Mouse (Mus musculus) heart, embryonic 14.5 days (tissue): Measurements from ENCODE around the gene Vwa8. TPM values are rescaled to one million over a fixed set of nuclear protein-coding genes. Genes with fewer than 3 reads are reported as not detected.

ENCODE experiments used
- ATAC-seq: fragments of 200-750 bp; cut with Nextera tagmentation; 2 replicates; pipeline ENCODE4 v1.8.0; 2017; ENCODE audit warnings: low read depth, moderate TSS enrichment; ENCODE audit not compliant: insufficient number of reproducible peaks, insufficient read depth, low FRiP score
- H3K27ac ChIP-seq, 2 experiments: fragments of 200-500 bp in 1 of 2; fragments of 300-500 bp in 1 of 2; sonication (generic) in 1 of 2; replicated peaks in 1 of 2; 2 replicates each; pipeline ENCODE4 v1.5.1; 2012 to 2014; ENCODE audit warnings: low read depth in 2 of 2, low read length in 2 of 2, control low read depth in 1 of 2, mild to moderate bottlenecking in 1 of 2, mixed read lengths in 1 of 2; ENCODE audit not compliant: control insufficient read depth in 1 of 2, insufficient read depth in 1 of 2
- H3K27me3 ChIP-seq: fragments of 300-500 bp; sonication (generic); 2 replicates; pipeline ENCODE4 v1.6.1; 2014; ENCODE audit warnings: mild to moderate bottlenecking, low read length, control low read depth; ENCODE audit not compliant: control insufficient read depth, insufficient read depth
- H3K36me3 ChIP-seq: fragments of 300-500 bp; sonication (generic); 2 replicates; pipeline ENCODE4 v1.6.1; 2014; ENCODE audit warnings: mild to moderate bottlenecking, control low read depth, low read length, mixed read lengths; ENCODE audit not compliant: control insufficient read depth, insufficient read depth
- H3K4me1 ChIP-seq, 2 experiments: fragments of 200-500 bp in 1 of 2; fragments of 300-500 bp in 1 of 2; sonication (generic) in 1 of 2; 2 replicates each; pipeline ENCODE4 v1.6.1; 2012 to 2014; ENCODE audit warnings: low read length in 2 of 2, control low read depth in 1 of 2, mixed read lengths in 1 of 2; ENCODE audit not compliant: control insufficient read depth in 2 of 2, insufficient read depth in 2 of 2
- H3K4me2 ChIP-seq: fragments of 300-500 bp; sonication (generic); 2 replicates; pipeline ENCODE4 v1.6.1; 2014; ENCODE audit warnings: mild to moderate bottlenecking, low read length
- H3K4me3 ChIP-seq, 2 experiments: fragments of 200-500 bp in 1 of 2; fragments of 300-500 bp in 1 of 2; sonication (generic) in 1 of 2; 2 replicates each; pipeline ENCODE4 v1.5.1; 2012 to 2014; ENCODE audit warnings: low read length in 2 of 2, mild to moderate bottlenecking in 2 of 2, control low read depth in 1 of 2, low read depth in 1 of 2, moderate library complexity in 1 of 2; ENCODE audit not compliant: control insufficient read depth in 1 of 2, insufficient read depth in 1 of 2
- H3K9ac ChIP-seq: fragments of 300-500 bp; sonication (generic); 2 replicates; pipeline ENCODE4 v1.6.1; 2014; ENCODE audit warnings: mild to moderate bottlenecking, low read length
- H3K9me3 ChIP-seq: fragments of 300-500 bp; sonication (generic); 2 replicates; pipeline ENCODE4 v1.6.1; 2016; ENCODE audit warnings: low read length, control low read depth; ENCODE audit not compliant: control insufficient read depth
- WGBS: fragments of 180-500 bp; shearing (Covaris S2); extraction: QIAGEN DNeasy Blood & Tissue Kit; methylation state at CpG from one replicate; pipeline ENCODE4 v1.1.7; 2014; 5-methylcytosine and 5-hydroxymethylcytosine counted together
- polyA plus RNA-seq: library from polyadenylated mRNA; unstranded; fragments of >200 nt; fragmentation: Nextera tagmentation; extraction: Ambion mirVana; gene quantifications from 2 replicates; pipeline ENCODE4 v1.2.1, GENCODE M21; 2014

Gene Vwa8
- polyA plus RNA-seq, 1 experiment from 2014 or later = 23.1 TPM

- Histone ChIP-seq H3K4me3 (no peak overlapping the region), H3K27ac (no peak overlapping the region), H3K4me1 (peaks cover 14 to 16% of the 10 kb centered on the region in 2 experiments), H3K36me3 (peaks cover 16% of the 10 kb centered on the region), H3K27me3 (no peaks in the 10 kb centered on the region), H3K9me3 (no peaks in the 10 kb centered on the region), H3K9ac (no peak overlapping the region), H3K4me2 (no peak overlapping the region)
- 67% methylated on average over 9 of the region's 9 CpGs for WGBS
- ATAC-seq = no peak
These were observed 312.9 kb downstream of the Vwa8 start for GRCm38 (mm10) chr14:79161741-79162140.

GRCm38 (mm10) chr14:79162678-79163077 lies 313.8 kb downstream of the Vwa8 start:
- 62% methylated on average over 9 of the region's 9 CpGs for WGBS
- H3K4me1 ChIP-seq = peaks cover 4 to 7% of the 10 kb centered on the region in 2 experiments

GRCm38 (mm10) chr14:79164334-79164733 lies 315.5 kb downstream of the Vwa8 start:
- ATAC-seq = no peak
- H3K27ac ChIP-seq = no peak overlapping the region
- 80% methylated on average over 4 of the region's 4 CpGs for WGBS

More at GRCm38 (mm10) chr14:79162678-79163077, 313.8 kb downstream of the Vwa8 start:
- no peaks in the 10 kb centered on the region for H3K9me3 ChIP-seq
- no peak for ATAC-seq
- peaks cover 16% of the 10 kb centered on the region for H3K36me3 ChIP-seq
- H3K27me3 ChIP-seq = no peaks in the 10 kb centered on the region
- no peak overlapping the region for H3K27ac ChIP-seq
- H3K9ac ChIP-seq = no peak overlapping the region
- H3K4me3 ChIP-seq = no peak overlapping the region
- H3K4me2 ChIP-seq = no peak overlapping the region

GRCm38 (mm10) chr14:79164925-79165324 lies 316.1 kb downstream of the Vwa8 start:
- Histone ChIP-seq H3K27ac (no peak overlapping the region), H3K4me2 (no peak overlapping the region), H3K9ac (no peak overlapping the region), H3K27me3 (no peaks in the 10 kb centered on the region), H3K36me3 (peaks cover 15% of the 10 kb centered on the region), H3K9me3 (no peaks in the 10 kb centered on the region), H3K4me3 (no peak overlapping the region), H3K4me1 (no peaks in the 10 kb centered on the region; a peak in 1 of 4 replicates)
- ATAC-seq = no peak
- 88% methylated on average over 2 of the region's 2 CpGs for WGBS

More at GRCm38 (mm10) chr14:79164334-79164733, 315.5 kb downstream of the Vwa8 start:
- no peaks in the 10 kb centered on the region; a peak in 1 of 4 replicates for H3K4me1 ChIP-seq
- H3K9ac ChIP-seq = no peak overlapping the region
- H3K4me2 ChIP-seq = no peak overlapping the region
- peaks cover 16% of the 10 kb centered on the region for H3K36me3 ChIP-seq
- no peaks in the 10 kb centered on the region for H3K9me3 ChIP-seq
- no peaks in the 10 kb centered on the region for H3K27me3 ChIP-seq
- no peak overlapping the region for H3K4me3 ChIP-seq

- Histone ChIP-seq H3K9ac (no peak overlapping the region), H3K36me3 (peaks cover 4% of the 10 kb centered on the region; the same call in 1 of the 2 replicates), H3K27ac (no peak overlapping the region), H3K4me2 (no peak overlapping the region), H3K4me3 (no peak overlapping the region), H3K9me3 (no peaks in the 10 kb centered on the region), H3K4me1 (peaks cover 6 to 7% of the 10 kb centered on the region in 2 experiments), H3K27me3 (no peaks in the 10 kb centered on the region)
- ATAC-seq = no peak
- WGBS = 83% methylated on average over 4 of the region's 4 CpGs
These were observed 325.7 kb downstream of the Vwa8 start for GRCm38 (mm10) chr14:79174526-79174925.

GRCm38 (mm10) chr14:79177754-79178153 lies 328.9 kb downstream of the Vwa8 start:
- Histone ChIP-seq H3K36me3 (peaks cover 14% of the 10 kb centered on the region), H3K4me1 (peaks cover 11% of the 10 kb centered on the region in 2 experiments), H3K9me3 (no peaks in the 10 kb centered on the region), H3K9ac (no peak overlapping the region), H3K27ac (no peak overlapping the region), H3K4me3 (no peak overlapping the region), H3K4me2 (no peak overlapping the region), H3K27me3 (no peaks in the 10 kb centered on the region)
- 45% methylated on average over 7 of the region's 7 CpGs for WGBS
- ATAC-seq = peak; percentile 58; the same call in 1 of the 2 replicates

GRCm38 (mm10) chr14:79178247-79178646 lies 329.4 kb downstream of the Vwa8 start:
- H3K36me3 ChIP-seq = peaks cover 14% of the 10 kb centered on the region
- no peak for ATAC-seq
- no peak overlapping the region for H3K4me3 ChIP-seq
- 64% methylated on average over 9 of the region's 9 CpGs for WGBS
- no peak overlapping the region for H3K4me2 ChIP-seq
- peaks cover 11 to 13% of the 10 kb centered on the region in 2 experiments for H3K4me1 ChIP-seq
- no peaks in the 10 kb centered on the region for H3K9me3 ChIP-seq
- no peak overlapping the region for H3K9ac ChIP-seq
- no peaks in the 10 kb centered on the region for H3K27me3 ChIP-seq
- no peak overlapping the region for H3K27ac ChIP-seq
